13 mouse cellular contexts compared by ENCODE assay signal in the genomic region with DNA sequence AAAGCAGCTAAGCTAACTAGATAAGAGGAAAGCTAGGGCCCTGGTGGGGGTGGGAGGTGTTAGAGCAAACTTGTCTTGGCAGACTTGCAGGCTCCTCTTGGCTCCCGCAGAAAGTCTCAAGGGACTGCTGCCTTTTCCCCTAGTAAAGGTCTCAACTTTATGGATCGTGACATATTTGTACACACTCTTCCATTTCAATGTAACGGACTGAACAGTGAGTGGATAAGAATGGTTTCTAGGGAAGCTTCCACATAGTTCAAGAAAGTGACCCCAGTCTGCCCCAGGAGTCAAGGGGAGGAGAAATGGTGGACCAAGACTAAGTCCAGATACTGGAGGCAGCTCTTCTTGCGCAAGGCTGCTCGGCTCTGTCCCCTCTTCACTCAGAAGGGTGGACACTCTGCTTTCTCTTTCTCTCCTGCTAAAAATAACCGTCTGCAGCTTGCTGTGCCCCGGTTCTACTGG. TPM values are rescaled to one million over a fixed set of nuclear protein-coding genes. Genes with fewer than 3 reads are reported as not detected.
DNase-seq lines count a peak whose midpoint lies in the region; ATAC-seq and TF ChIP-seq lines count a peak whose summit lies in the region.
"Had no signal": no experiment of that assay in that cellular context is flagged by ENCODE, and none has a peak within 500 bp of the region (broad histone marks: within the 10 kb centered on the region; RNA-seq: fewer than 3 reads in every experiment).

No protein-coding gene starts in this region.

- 79% methylated on average over 7 of the region's 7 CpGs for WGBS in hindbrain, embryonic 16.5 days
- WGBS in hindbrain, embryonic 10.5 days: 84% methylated on average over 7 of the region's 7 CpGs

- H3ac ChIP-seq in myocyte (ENCODE audit: control insufficient read depth, insufficient read length): no peak overlapping the region

- no peak overlapping the region for H3K27ac ChIP-seq in hindbrain, embryonic 16.5 days (ENCODE audit: low read depth, low read length)
- H3K27ac ChIP-seq in hindbrain, embryonic 10.5 days: no peak overlapping the region
- H3K27ac ChIP-seq: embryonic facial prominence, embryonic 15.5 days; limb, embryonic 15.5 days; midbrain, embryonic 10.5 days; neural tube, embryonic 15.5 days had no signal

- H3K27me3 ChIP-seq in myocyte (ENCODE audit: control insufficient read depth, insufficient read depth, insufficient read length): no peaks in the 10 kb centered on the region
- H3K27me3 ChIP-seq in hindbrain, embryonic 16.5 days (replicated peaks; ENCODE audit: control insufficient read depth, insufficient read depth, low read length): no peaks in the 10 kb centered on the region
- peaks cover 19% of the 10 kb centered on the region; the same call in 1 of the 2 replicates for H3K27me3 ChIP-seq in hindbrain, embryonic 10.5 days (ENCODE audit: insufficient read depth, poor library complexity, severe bottlenecking)
- H3K27me3 ChIP-seq: embryonic facial prominence, embryonic 15.5 days; limb, embryonic 15.5 days; neural tube, embryonic 15.5 days had no signal

- TF ChIP-seq POLR2A in myocyte (IDR thresholded peaks at IDR 0.05; ENCODE audit: insufficient read length, low read depth): no peak

- no peak overlapping the region for H3K4me3 ChIP-seq in myocyte
- H3K4me3 ChIP-seq in hindbrain, embryonic 16.5 days (ENCODE audit: low read length): no peak overlapping the region
- H3K4me3 ChIP-seq in hindbrain, embryonic 10.5 days: no peak overlapping the region
- H3K4me3 ChIP-seq: embryonic facial prominence, embryonic 15.5 days; limb, embryonic 15.5 days; midbrain, embryonic 10.5 days; neural tube, embryonic 15.5 days had no signal

- no peak overlapping the region for H3K9ac ChIP-seq in hindbrain, embryonic 16.5 days (ENCODE audit: low read depth, low read length)
- H3K9ac ChIP-seq: embryonic facial prominence, embryonic 15.5 days; limb, embryonic 15.5 days; neural tube, embryonic 15.5 days had no signal

- DNase-seq in gastrocnemius, postnatal 25 days: peak; percentile 34
- no peak for DNase-seq in gastrocnemius, postnatal 4 days (ENCODE audit: low spot score in 2 of 2)
- peak; percentile 60 for DNase-seq in heart, adult 8-10 months (ENCODE audit: low spot score)
- peak; percentile 58 for DNase-seq in kidney, adult 9 months
- no peak for DNase-seq in hindbrain, embryonic 10.5 days (ENCODE audit: low spot score)
- no peak for DNase-seq in c-Kit-positive CD71-positive TER-119-positive erythroid progenitor cells, embryonic 14.5 days (ENCODE audit: low spot score)
- DNase-seq: cerebellum, adult 18-20 months had no signal

- ATAC-seq in hindbrain, embryonic 16.5 days: no peak

- H3K79me2 ChIP-seq in myocyte (ENCODE audit: control insufficient read depth, insufficient read depth): no peaks in the 10 kb centered on the region

- no peaks in the 10 kb centered on the region for H3K9me3 ChIP-seq in hindbrain, embryonic 16.5 days (ENCODE audit: control insufficient read depth, low read length)
- H3K9me3 ChIP-seq in hindbrain, embryonic 10.5 days: no peaks in the 10 kb centered on the region
- H3K9me3 ChIP-seq: embryonic facial prominence, embryonic 15.5 days; limb, embryonic 15.5 days; midbrain, embryonic 10.5 days; neural tube, embryonic 15.5 days had no signal

- no peaks in the 10 kb centered on the region for H3K4me1 ChIP-seq in hindbrain, embryonic 16.5 days (ENCODE audit: control insufficient read depth, insufficient read depth, low read depth, low read length)
- 0 out of 2 replicates have a peak, but pooled peaks cover 4% of the 10 kb centered on the region for H3K4me1 ChIP-seq in hindbrain, embryonic 10.5 days (replicated peaks)
- H3K4me1 ChIP-seq: midbrain, embryonic 10.5 days had no signal

- no peaks in the 10 kb centered on the region for H3K36me3 ChIP-seq in myocyte (ENCODE audit: control insufficient read depth, insufficient read depth)
- H3K36me3 ChIP-seq in hindbrain, embryonic 16.5 days (ENCODE audit: control insufficient read depth, insufficient read depth, low read length): no peaks in the 10 kb centered on the region
- H3K36me3 ChIP-seq in hindbrain, embryonic 10.5 days: no peaks in the 10 kb centered on the region
- H3K36me3 ChIP-seq: embryonic facial prominence, embryonic 15.5 days; limb, embryonic 15.5 days; midbrain, embryonic 10.5 days; neural tube, embryonic 15.5 days had no signal

- H3K4me2 ChIP-seq in myocyte (ENCODE audit: low read depth): no peak overlapping the region
- H3K4me2 ChIP-seq in hindbrain, embryonic 16.5 days (ENCODE audit: low read length): no peak overlapping the region
- H3K4me2 ChIP-seq: embryonic facial prominence, embryonic 15.5 days; limb, embryonic 15.5 days; neural tube, embryonic 15.5 days had no signal

TF ChIP-seq in myocyte, 11 proteins besides CTCF, POLR2A, EP300 and RAD21:
- TF ChIP-seq SRF (IDR thresholded peaks at IDR 0.05; ENCODE audit: control insufficient read depth, insufficient read length, low read depth) (no peak), E2F4 (IDR thresholded peaks at IDR 0.05; ENCODE audit: insufficient read depth) (no peak), CEBPB (IDR thresholded peaks at IDR 0.05; ENCODE audit: insufficient read depth, poor library complexity, severe bottlenecking) (peak; percentile 53; the same call in 1 of the 2 replicates)

RNA-seq across cellular contexts. Expression of gene Akap1, which starts 37.0 kb away (rescaled TPM):
- 10 to 100 TPM; 65.8 to 77.9 TPM for total RNA-seq in gastrocnemius, postnatal 25 days (2021)
- total RNA-seq in gastrocnemius, postnatal 4 days (2021): 10 to 100 TPM; 85.1 to 86.5 TPM
- 100 to 1,000 TPM; 113 to 148 (median 138) TPM for total RNA-seq in heart, adult 8-10 months (2022)
- 25.4 TPM for polyA plus RNA-seq in myocyte (2012; fragmentation: generic; extraction: Trizol)
- polyA plus RNA-seq in hindbrain, embryonic 16.5 days (2015; fragmentation: Nextera tagmentation; extraction: Ambion mirVana): 28.5 and 33.2 TPM in 2 replicates
- 17.7 and 19.6 TPM in 2 replicates for polyA plus RNA-seq in hindbrain, embryonic 10.5 days (2016; fragmentation: Nextera tagmentation; extraction: Ambion mirVana)

RNA-seq across cellular contexts. Expression of gene Scpep1, which starts 53.9 kb away (rescaled TPM):
- total RNA-seq in gastrocnemius, postnatal 25 days (2021): 10 to 100 TPM in 1 of 2 experiments, 1 to 10 TPM in 1; 8.6 to 10.8 TPM
- 10 to 100 TPM; 37.2 to 44.1 TPM for total RNA-seq in gastrocnemius, postnatal 4 days (2021)
- total RNA-seq in heart, adult 8-10 months (2022): 10 to 100 TPM; 11.8 to 13.1 (median 12.8) TPM
- polyA plus RNA-seq in myocyte (2012; fragmentation: generic; extraction: Trizol): 172 TPM
- polyA plus RNA-seq in hindbrain, embryonic 16.5 days (2015; fragmentation: Nextera tagmentation; extraction: Ambion mirVana): 38.4 and 40.0 TPM in 2 replicates
- 57.4 and 75.7 TPM in 2 replicates for polyA plus RNA-seq in hindbrain, embryonic 10.5 days (2016; fragmentation: Nextera tagmentation; extraction: Ambion mirVana)

Comparison
In these comparisons a context has a peak if more than half of its experiments do, and no peak if none do; other contexts are left out.
1. DNase-seq: peak in gastrocnemius, postnatal 25 days (single experiment), heart, adult 8-10 months (single experiment) and kidney, adult 9 months (single experiment); none in gastrocnemius, postnatal 4 days (0 of 2), hindbrain, embryonic 10.5 days (single experiment) and c-Kit-positive CD71-positive TER-119-positive erythroid progenitor cells, embryonic 14.5 days (single experiment).